Mouse (Mus musculus) hindbrain, embryonic 12.5 days (tissue): ENCODE results near the gene Nop9. TPM values are rescaled to one million over a fixed set of nuclear protein-coding genes. Genes with fewer than 3 reads are reported as not detected.

Experiments
- ATAC-seq: fragments of 200-750 bp; cut with Nextera tagmentation; 2 replicates; pipeline ENCODE4 v1.8.0; 2017; ENCODE audit warnings: moderate TSS enrichment; ENCODE audit not compliant: low FRiP score
- H3K27ac ChIP-seq: fragments of 300-500 bp; sonication (generic); 2 replicates; pipeline ENCODE4 v1.5.1; 2016; ENCODE audit warnings: mild to moderate bottlenecking
- H3K27me3 ChIP-seq: fragments of 300-500 bp; sonication (generic); 2 replicates; pipeline ENCODE4 v1.6.1; 2016; ENCODE audit warnings: mild to moderate bottlenecking
- H3K36me3 ChIP-seq: fragments of 300-500 bp; sonication (generic); 2 replicates; pipeline ENCODE4 v1.6.1; 2016; ENCODE audit warnings: mild to moderate bottlenecking
- H3K4me1 ChIP-seq: fragments of 300-500 bp; sonication (generic); 2 replicates; pipeline ENCODE4 v1.6.1; 2016
- H3K4me2 ChIP-seq: fragments of 300-500 bp; sonication (generic); replicated peaks from 2 replicates; pipeline ENCODE4 v1.6.1; 2016; ENCODE audit warnings: mild to moderate bottlenecking
- H3K4me3 ChIP-seq: fragments of 300-500 bp; sonication (generic); 2 replicates; pipeline ENCODE4 v1.5.1; 2016; ENCODE audit warnings: mild to moderate bottlenecking
- H3K9ac ChIP-seq: fragments of 300-500 bp; sonication (generic); 2 replicates; pipeline ENCODE4 v1.6.1; 2016; ENCODE audit warnings: mild to moderate bottlenecking, moderate library complexity
- H3K9me3 ChIP-seq: fragments of 300-500 bp; sonication (generic); replicated peaks from 2 replicates; pipeline ENCODE4 v1.6.1; 2016; ENCODE audit warnings: mild to moderate bottlenecking
- WGBS: fragments of 180-500 bp; shearing (Covaris S2); methylation state at CpG from one replicate; pipeline ENCODE4 v1.1.7; 2016; 5-methylcytosine and 5-hydroxymethylcytosine counted together
- polyA plus RNA-seq: library from polyadenylated mRNA; unstranded; fragments of >200 nt; fragmentation: Nextera tagmentation; extraction: Ambion mirVana; gene quantifications from 2 replicates; pipeline ENCODE4 v1.2.1, GENCODE M21; 2016

Nop9 gene
- polyA plus RNA-seq, 1 experiment from 2014 or later = 42.0 TPM

DNA sequence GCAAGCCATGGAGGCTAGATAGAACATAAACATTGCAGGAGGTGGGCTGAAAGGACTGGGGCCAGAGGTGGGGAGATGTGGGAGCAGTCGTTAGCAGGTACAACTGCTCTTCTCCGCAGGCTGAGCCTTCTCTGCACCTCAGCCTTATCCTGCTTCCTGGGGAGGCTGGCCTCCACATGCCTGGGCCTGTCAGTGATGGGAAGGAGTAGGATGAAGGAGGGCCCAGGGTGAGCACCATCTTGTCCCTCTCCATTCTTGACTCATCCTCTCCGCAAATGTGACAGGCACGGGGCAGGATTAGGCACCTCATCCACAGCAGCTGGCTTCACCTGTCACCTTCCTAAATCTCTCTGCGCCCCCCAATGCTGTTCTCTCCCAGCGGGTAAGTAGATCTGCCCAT, 15.7 kb downstream of the Nop9 start, which contains the start of gene Ltb4r2:
Ltb4r2 (plus strand) TSS at position 266 of the 400 bp plus-strand sequence.
- H3K4me3 ChIP-seq = peak within 1 kb of the TSS; percentile 47
- H3K4me2 ChIP-seq = peak within 1 kb of the TSS; percentile 90
- 72% methylated on average over 6 of the region's 6 CpGs for WGBS
- peaks cover 58% of the 10 kb centered on the region for H3K27me3 ChIP-seq
- no peak for ATAC-seq
- H3K4me1 ChIP-seq = peaks cover 10% of the 10 kb centered on the region; the same call in 1 of the 2 replicates
- H3K9ac ChIP-seq = peak within 1 kb of the TSS; percentile 70
- no peaks in the 10 kb centered on the region for H3K9me3 ChIP-seq
- H3K27ac ChIP-seq = no peak within 1 kb of the TSS
- peaks cover 6% of the 10 kb centered on the region for H3K36me3 ChIP-seq

DNA sequence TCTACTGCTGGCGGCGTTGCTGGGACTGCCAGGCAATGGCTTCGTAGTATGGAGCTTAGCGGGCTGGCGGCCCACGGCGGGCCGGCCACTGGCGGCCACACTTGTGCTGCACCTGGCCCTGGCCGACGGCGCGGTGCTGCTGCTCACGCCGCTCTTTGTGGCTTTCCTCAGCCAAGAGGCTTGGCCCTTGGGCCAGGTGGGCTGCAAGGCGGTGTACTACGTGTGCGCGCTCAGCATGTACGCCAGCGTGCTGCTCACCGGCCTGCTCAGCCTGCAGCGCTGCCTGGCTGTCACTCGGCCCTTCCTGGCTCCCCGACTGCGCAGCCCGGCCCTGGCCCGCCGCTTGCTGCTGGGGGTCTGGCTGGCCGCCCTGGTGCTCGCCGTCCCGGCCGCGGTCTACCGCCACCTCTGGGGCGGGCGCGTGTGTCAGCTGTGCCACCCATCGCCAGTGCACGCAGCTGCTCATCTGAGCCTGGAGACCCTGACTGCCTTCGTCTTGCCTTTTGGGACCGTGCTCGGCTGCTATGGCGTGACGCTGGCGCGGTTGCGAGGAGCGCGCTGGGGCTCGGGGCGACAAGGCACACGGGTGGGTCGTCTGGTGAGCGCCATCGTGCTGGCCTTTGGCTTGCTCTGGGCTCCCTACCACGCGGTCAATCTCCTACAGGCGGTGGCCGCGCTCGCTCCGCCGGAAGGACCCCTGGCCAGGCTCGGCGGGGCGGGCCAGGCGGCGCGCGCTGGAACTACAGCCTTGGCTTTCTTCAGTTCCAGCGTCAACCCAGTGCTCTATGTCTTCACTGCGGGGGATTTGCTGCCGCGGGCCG, 16.7 kb downstream of the Nop9 start:
- Histone ChIP-seq H3K4me3 (peak overlapping the region; percentile 47), H3K27ac (no peak overlapping the region), H3K9me3 (no peaks in the 10 kb centered on the region), H3K4me1 (peaks cover 10% of the 10 kb centered on the region; the same call in 1 of the 2 replicates), H3K9ac (peak overlapping the region; percentile 70), H3K4me2 (peak overlapping the region; percentile 90), H3K27me3 (peaks cover 67% of the 10 kb centered on the region), H3K36me3 (no peaks in the 10 kb centered on the region)
- peak; percentile 79 for ATAC-seq
- under 1% methylated on average over 76 of the region's 77 CpGs for whole genome bisulfite sequencing

DNA sequence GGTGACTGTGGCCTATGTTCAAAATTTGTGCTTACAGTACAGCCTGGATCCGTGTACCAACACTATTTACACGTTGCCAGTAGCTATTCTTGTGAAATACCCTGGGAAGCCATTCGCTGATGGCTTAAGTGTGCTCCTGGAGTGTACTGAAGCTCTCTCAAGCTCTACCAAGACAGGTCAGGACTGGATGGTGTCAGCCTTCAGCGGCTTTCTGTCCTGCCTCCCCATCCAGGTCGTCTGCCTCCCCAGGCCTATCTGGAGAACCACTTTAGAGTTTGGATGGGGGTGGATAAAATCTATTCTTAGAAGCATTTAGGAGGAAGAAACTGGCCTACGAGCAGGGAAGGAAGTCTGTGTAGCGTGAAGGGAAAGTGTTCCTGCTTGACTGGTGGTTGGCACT, 17.7 kb downstream of the Nop9 start:
- Histone ChIP-seq H3K4me3 (no peak overlapping the region), H3K27ac (no peak overlapping the region), H3K9ac (no peak overlapping the region), H3K4me1 (peaks cover 18% of the 10 kb centered on the region), H3K4me2 (no peak overlapping the region), H3K27me3 (peaks cover 76% of the 10 kb centered on the region), H3K36me3 (no peaks in the 10 kb centered on the region), H3K9me3 (no peaks in the 10 kb centered on the region)
- 68% methylated on average over 7 of the region's 7 CpGs for WGBS
- ATAC-seq = no peak

DNA sequence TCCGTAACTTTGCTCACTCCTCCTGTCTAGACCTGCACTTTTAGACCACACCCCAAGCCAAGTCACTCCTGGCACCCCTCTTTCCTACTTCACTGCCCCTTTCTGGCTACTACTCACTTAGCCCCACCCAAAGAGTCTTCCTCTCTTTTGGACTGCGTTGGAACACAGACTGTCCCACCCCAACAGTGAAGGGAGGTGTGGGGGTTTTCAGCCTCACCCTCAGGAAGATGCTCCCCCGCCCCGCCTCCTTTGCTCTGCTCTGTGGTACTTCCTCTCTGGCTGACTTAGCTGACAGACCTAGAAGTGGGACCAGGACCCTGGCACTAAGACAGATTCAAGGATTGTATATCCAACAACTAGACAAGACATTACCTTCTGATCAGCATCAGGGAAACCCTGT, 20.2 kb downstream of the Nop9 start, which contains the start of gene Ltb4r1:
Ltb4r1 (plus strand) TSS at position 267 of the 400 bp plus-strand sequence.
- 76% methylated on average over 4 of the region's 4 CpGs for WGBS
- Histone ChIP-seq H3K4me1 (peaks cover 18% of the 10 kb centered on the region), H3K36me3 (no peaks in the 10 kb centered on the region)

DNA sequence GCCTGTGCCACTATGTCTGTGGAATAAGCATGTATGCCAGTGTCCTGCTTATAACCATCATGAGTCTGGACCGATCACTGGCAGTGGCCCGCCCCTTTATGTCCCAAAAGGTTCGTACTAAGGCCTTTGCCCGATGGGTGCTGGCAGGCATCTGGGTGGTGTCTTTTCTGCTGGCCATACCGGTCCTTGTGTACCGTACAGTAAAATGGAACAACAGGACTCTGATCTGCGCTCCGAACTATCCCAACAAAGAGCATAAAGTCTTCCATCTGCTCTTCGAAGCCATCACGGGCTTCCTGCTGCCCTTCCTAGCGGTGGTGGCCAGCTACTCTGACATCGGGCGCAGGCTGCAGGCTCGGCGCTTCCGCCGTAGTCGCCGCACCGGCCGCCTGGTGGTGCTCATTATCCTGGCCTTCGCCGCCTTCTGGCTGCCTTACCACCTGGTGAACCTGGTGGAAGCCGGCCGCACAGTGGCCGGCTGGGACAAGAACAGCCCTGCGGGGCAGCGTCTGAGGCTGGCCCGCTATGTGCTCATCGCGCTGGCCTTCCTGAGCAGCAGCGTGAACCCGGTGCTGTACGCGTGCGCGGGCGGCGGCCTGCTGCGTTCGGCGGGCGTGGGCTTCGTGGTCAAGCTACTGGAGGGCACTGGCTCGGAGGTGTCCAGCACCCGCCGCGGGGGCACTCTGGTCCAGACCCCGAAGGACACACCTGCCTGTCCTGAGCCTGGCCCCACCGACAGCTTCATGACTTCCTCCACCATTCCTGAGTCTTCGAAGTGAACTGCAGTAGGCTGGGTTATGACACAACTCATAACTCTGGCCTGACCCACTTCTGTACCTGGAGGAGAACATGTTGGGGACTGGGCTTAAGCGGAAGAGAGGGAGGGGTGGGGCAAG, 22.3 kb downstream of the Nop9 start:
- peak overlapping the region; percentile 39 for H3K4me3 ChIP-seq
- H3K4me2 ChIP-seq = peak overlapping the region; percentile 77
- H3K27ac ChIP-seq = no peak overlapping the region
- H3K9me3 ChIP-seq = no peaks in the 10 kb centered on the region
- peak; percentile 72 for ATAC-seq
- peak overlapping the region; percentile 60 for H3K9ac ChIP-seq
- H3K36me3 ChIP-seq = no peaks in the 10 kb centered on the region
- H3K4me1 ChIP-seq = peaks cover 8% of the 10 kb centered on the region
- WGBS = 12% methylated on average over 52 of the region's 52 CpGs
- H3K27me3 ChIP-seq = peaks cover 83% of the 10 kb centered on the region

More for the DNA sequence above, 20.2 kb downstream of the Nop9 start, which contains the start of gene Ltb4r1:
- no peak for ATAC-seq
- Histone ChIP-seq H3K9me3 (no peaks in the 10 kb centered on the region), H3K4me2 (no peak within 1 kb of the TSS), H3K27me3 (peaks cover 94% of the 10 kb centered on the region), H3K9ac (no peak within 1 kb of the TSS), H3K4me3 (no peak within 1 kb of the TSS), H3K27ac (no peak within 1 kb of the TSS)

DNA sequence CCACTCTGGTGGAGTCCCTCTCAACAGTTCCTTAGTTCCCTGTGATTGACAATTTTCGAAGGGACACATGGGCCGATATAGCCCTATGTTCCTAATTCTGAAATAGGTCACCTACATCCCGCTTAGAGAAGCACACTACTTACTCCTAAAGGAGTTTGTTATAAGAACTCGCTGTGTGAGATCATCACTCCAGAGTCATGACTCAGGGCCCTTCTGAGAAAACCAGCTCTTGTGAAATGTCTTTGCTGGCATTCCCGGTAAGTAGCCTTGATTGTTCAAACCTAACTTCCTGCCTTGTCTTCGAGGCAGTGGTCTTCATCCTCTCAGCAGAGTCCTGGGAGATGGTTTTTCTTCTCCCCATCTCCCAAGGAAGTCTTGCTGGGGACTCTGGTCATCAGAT, 23.1 kb downstream of the Nop9 start:
- Histone ChIP-seq H3K9ac (no peak overlapping the region), H3K9me3 (no peaks in the 10 kb centered on the region), H3K4me2 (no peak overlapping the region), H3K4me3 (no peak overlapping the region), H3K36me3 (no peaks in the 10 kb centered on the region), H3K4me1 (peaks cover 8% of the 10 kb centered on the region), H3K27me3 (peaks cover 75% of the 10 kb centered on the region), H3K27ac (no peak overlapping the region)
- 82% methylated on average over 6 of the region's 6 CpGs for WGBS
- 0 out of 2 replicates have a peak, but pooled peaks have one; percentile 14 for ATAC-seq

DNA sequence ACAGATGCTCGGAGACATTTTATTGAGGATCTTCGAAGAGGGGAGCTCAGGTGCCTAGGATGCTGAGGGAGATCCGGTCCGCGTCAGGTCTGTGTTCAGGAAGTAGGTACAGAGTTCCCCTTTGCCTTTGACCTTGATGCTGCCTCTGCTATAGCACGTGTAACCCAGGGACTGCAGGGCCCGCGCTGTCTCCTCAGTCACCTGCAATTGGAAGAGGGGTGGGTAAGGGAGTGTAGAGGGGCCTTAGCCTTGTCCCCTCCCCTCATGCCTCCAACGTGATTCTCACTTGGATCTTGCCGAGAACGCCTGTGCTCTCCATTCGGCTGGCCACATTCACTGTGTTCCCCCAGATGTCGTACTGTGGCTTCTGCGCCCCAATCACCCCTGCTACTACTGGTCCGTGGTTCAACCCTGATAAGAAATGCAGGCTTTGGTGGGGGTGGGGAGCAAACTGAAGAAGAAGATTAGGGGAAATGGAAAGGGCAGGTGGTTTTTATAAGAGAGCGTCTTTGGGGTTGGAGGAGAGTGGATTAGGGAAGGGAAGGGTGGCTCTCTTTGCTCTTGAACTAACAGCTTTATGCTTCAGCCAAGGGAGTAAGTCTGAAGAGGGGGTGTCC, 23.7 kb downstream of the Nop9 start:
- no peak overlapping the region for H3K4me3 ChIP-seq
- no peak overlapping the region for H3K27ac ChIP-seq
- WGBS = 74% methylated on average over 16 of the region's 16 CpGs
- no peak for ATAC-seq
- peaks cover 69% of the 10 kb centered on the region for H3K27me3 ChIP-seq
- no peak overlapping the region for H3K4me2 ChIP-seq
- no peaks in the 10 kb centered on the region for H3K9me3 ChIP-seq
- H3K9ac ChIP-seq = no peak overlapping the region
- no peaks in the 10 kb centered on the region for H3K36me3 ChIP-seq
- peaks cover 8% of the 10 kb centered on the region for H3K4me1 ChIP-seq

DNA sequence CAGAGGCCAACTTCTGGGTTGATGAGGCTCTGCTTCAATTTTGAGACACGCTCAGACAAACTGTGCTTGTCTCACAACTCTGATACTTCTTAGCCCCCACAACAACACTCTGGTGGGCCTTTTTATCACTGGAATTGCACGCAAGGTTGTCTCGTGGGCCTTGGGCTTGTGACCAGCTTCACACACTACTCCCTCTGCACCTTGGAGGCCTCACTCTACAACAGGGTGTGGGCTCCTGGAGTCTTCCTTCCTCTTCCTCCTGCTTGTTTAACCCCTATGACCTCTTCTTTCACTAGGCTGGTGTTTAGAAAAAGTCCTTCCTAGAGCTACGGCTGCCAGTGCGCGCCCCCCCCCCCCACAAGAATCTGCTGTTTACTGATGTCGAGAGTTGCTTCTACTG, 31.2 kb downstream of the Nop9 start:
- Histone ChIP-seq H3K4me2 (no peak overlapping the region), H3K9ac (no peak overlapping the region), H3K27ac (no peak overlapping the region), H3K36me3 (no peaks in the 10 kb centered on the region), H3K4me1 (peaks cover 4% of the 10 kb centered on the region), H3K4me3 (no peak overlapping the region), H3K27me3 (peaks cover 14% of the 10 kb centered on the region), H3K9me3 (no peaks in the 10 kb centered on the region)
- no peak for ATAC-seq
- 62% methylated on average over 7 of the region's 7 CpGs for WGBS

DNA sequence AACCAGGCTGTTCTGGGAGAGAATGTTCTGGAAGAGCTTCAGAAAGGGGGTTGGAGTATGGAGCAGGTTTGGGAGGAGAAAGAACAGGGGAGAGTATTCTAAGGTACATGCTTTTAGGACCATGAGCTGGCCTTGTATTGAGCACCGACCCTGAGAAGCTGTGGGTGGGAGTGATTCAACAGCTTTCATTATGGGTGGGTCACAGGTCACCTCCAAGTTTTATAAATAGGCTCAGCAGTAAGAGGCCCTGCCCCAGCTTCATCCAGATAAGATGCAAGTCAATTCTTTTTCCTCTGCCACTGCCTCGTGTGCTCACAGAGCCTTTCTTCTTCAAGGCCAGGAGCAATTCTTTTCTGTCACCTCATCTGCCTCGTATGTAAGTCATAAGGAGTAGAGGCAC, 31.7 kb downstream of the Nop9 start:
- Histone ChIP-seq H3K4me2 (no peak overlapping the region), H3K9me3 (no peaks in the 10 kb centered on the region), H3K4me3 (no peak overlapping the region), H3K4me1 (peaks cover 5% of the 10 kb centered on the region), H3K27me3 (peaks cover 15% of the 10 kb centered on the region), H3K36me3 (no peaks in the 10 kb centered on the region), H3K9ac (no peak overlapping the region), H3K27ac (no peak overlapping the region)
- ATAC-seq = no peak
- 47% methylated on average over 3 of the region's 3 CpGs for WGBS

DNA sequence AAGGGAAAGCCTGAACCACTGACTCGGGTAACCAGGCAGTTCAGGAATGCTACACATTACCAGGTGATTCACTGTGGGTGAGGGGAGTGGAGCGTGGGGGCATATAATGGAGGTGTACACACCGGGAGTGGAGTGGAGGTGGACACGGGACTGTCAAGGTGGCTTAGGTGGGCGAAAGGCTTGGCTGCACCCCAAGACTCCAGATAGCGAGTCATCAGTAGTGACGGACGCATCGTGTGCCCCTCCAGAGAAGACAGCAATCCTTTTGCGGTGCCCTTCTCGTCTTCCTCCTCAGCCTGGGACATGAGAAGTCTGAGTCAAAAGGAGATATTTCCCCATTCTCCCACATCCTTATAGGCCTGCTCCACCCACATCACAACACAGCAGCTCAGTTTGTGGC, 32.3 kb downstream of the Nop9 start:
- Histone ChIP-seq H3K9me3 (no peaks in the 10 kb centered on the region), H3K27ac (no peak overlapping the region), H3K9ac (no peak overlapping the region), H3K36me3 (no peaks in the 10 kb centered on the region), H3K4me2 (no peak overlapping the region), H3K4me3 (no peak overlapping the region), H3K4me1 (peaks cover 5% of the 10 kb centered on the region), H3K27me3 (peaks cover 19% of the 10 kb centered on the region)
- ATAC-seq = no peak
- 91% methylated on average over 11 of the region's 11 CpGs for WGBS

DNA sequence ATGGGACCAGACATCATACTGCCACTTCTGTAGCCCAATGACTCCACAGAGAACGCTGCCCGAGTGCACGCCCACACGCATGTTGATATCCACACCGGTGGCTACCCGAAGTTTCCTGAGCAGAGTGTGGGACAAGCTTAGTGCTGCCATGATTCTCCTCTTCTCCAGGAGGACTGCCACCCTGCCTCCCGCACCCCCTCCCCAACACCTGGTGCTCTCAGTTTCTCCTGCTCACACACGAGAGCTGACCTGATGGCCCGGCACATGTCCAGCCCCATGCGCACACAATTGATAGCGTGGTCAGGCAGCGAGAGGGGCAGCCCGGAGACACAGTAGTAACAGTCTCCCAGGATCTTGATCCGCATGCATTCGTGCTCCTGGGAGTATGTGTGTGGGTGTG, 33.2 kb downstream of the Nop9 start:
- no peak overlapping the region for H3K4me2 ChIP-seq
- H3K9me3 ChIP-seq = no peaks in the 10 kb centered on the region
- WGBS = 89% methylated on average over 15 of the region's 15 CpGs
- peaks cover 9% of the 10 kb centered on the region for H3K4me1 ChIP-seq
- no peaks in the 10 kb centered on the region for H3K36me3 ChIP-seq
- ATAC-seq = no peak
- H3K27ac ChIP-seq = no peak overlapping the region
- peaks cover 28% of the 10 kb centered on the region for H3K27me3 ChIP-seq
- no peak overlapping the region for H3K4me3 ChIP-seq
- no peak overlapping the region for H3K9ac ChIP-seq

DNA sequence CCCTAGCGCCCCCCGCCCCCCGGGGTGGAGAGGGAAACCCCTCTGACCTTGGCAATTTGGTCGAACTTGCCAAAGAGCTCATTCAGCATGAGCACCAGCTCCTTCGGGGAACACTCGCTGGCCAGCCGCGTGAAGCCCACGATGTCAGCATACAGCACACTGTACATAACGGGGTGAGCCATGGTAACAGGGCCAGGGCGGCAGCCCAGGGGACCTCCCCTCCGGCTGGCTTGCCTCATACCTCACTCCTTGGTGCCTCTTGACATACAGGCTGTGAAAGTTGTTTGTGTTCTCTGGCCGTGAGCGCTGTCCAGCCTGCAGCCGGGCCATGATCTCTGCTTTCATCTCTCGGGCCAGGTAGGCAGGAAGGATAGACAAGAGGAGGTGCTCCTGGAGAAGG, 34.2 kb downstream of the Nop9 start:
- WGBS = 73% methylated on average over 16 of the region's 16 CpGs
- no peak overlapping the region for H3K27ac ChIP-seq
- H3K4me3 ChIP-seq = no peak overlapping the region
- no peak for ATAC-seq
- peaks cover 38% of the 10 kb centered on the region for H3K27me3 ChIP-seq
- H3K4me1 ChIP-seq = peaks cover 12% of the 10 kb centered on the region
- no peaks in the 10 kb centered on the region for H3K9me3 ChIP-seq
- no peak overlapping the region for H3K4me2 ChIP-seq
- H3K9ac ChIP-seq = no peak overlapping the region
- no peaks in the 10 kb centered on the region for H3K36me3 ChIP-seq
